Mouse (Mus musculus) liver, adult 2 months (tissue): ENCODE results near the gene Bzw2.

Experiments
- CTCF ChIP-seq: fragments of 200-500 bp; IDR thresholded peaks from 2 replicates; pipeline ENCODE4 v1.5.1; 2011; ENCODE audit warnings: low read depth, low read length, control low read depth
- POLR2A ChIP-seq: fragments of 200-500 bp; IDR thresholded peaks from 2 replicates; pipeline ENCODE4 v1.6.1; 2011; ENCODE audit warnings: low read length, control low read depth; ENCODE audit not compliant: insufficient read depth; ENCODE audit errors: extremely low read depth

- no peak for TF ChIP-seq CTCF
- TF ChIP-seq POLR2A = no peak
These were observed 7.6 kb downstream of the Bzw2 start for GRCm38 (mm10) chr12:36150265-36150664.
